Mouse (Mus musculus) lung, adult 2 months (tissue): Measurements from ENCODE around the gene Abi2.

ENCODE experiments used
- CTCF ChIP-seq: fragments of 200-500 bp; IDR thresholded peaks from 2 replicates; pipeline ENCODE4 v1.5.1; 2011; ENCODE audit warnings: mild to moderate bottlenecking, low read length, control low read depth; ENCODE audit not compliant: insufficient read depth
- POLR2A ChIP-seq: fragments of 200-500 bp; IDR thresholded peaks from 2 replicates; pipeline ENCODE4 v1.6.1; 2011; ENCODE audit warnings: low read depth, mild to moderate bottlenecking, control low read depth, low read length, borderline replicate concordance; ENCODE audit errors: extremely low read depth

GRCm38 (mm10) chr1:60408501-60409167 is 785 bp upstream of the Abi2 start:
- TF ChIP-seq CTCF (no peak), POLR2A (no peak)
